Mouse (Mus musculus) left cerebral cortex, postnatal 14 days (tissue): ENCODE measurements around the gene Crtc3. TPM values are rescaled to one million over a fixed set of nuclear protein-coding genes. Genes with fewer than 3 reads are reported as not detected.

Source experiments
- total RNA-seq, 2 experiments: library from RNA; stranded (reverse); gene quantifications; 2 replicates each; pipeline ENCODE4 v1.2.3; 2021

Crtc3 gene
- total RNA-seq, 2 experiments from 2014 or later: 12.5 to 13.4 TPM

Other genes with a start within 250 kb of the Crtc3 start
- gene Blm, start 153.8 kb downstream of the Crtc3 start, total RNA-seq: 1 to 10 TPM; 3.9 to 5.2 TPM
- gene Iqgap1, start 137.1 kb upstream of the Crtc3 start, total RNA-seq: 10 to 100 TPM; 22.6 to 27.0 TPM
- 10 to 100 TPM; 10.3 to 10.8 TPM for gene Zscan2, start 172.0 kb upstream of the Crtc3 start, total RNA-seq
- 10 to 100 TPM; 26.8 to 28.3 TPM for gene Wdr73, start 212.4 kb upstream of the Crtc3 start, total RNA-seq
- gene Nmb, start 216.2 kb upstream of the Crtc3 start, total RNA-seq: 1 to 10 TPM; 5.4 to 5.5 TPM